Mouse (Mus musculus) hindbrain, postnatal 0 days (tissue): ENCODE measurements around the gene Rarg. TPM values are rescaled to one million over a fixed set of nuclear protein-coding genes. Genes with fewer than 3 reads are reported as not detected.

Experiments used
- ATAC-seq: fragments of 200-750 bp; cut with Nextera tagmentation; 2 replicates; pipeline ENCODE4 v1.8.0; 2017; ENCODE audit warnings: mild to moderate bottlenecking, moderate TSS enrichment, moderate library complexity
- DNase-seq: peaks from one replicate; pipeline ENCODE4 v3.0.0-alpha.2; 2015; ENCODE audit warnings: low spot score
- H3K27ac ChIP-seq: fragments of 300-500 bp; sonication (generic); 2 replicates; pipeline ENCODE4 v1.5.1; 2014; ENCODE audit warnings: mild to moderate bottlenecking
- H3K27me3 ChIP-seq: fragments of 300-500 bp; sonication (generic); 2 replicates; pipeline ENCODE4 v1.6.1; 2014; ENCODE audit warnings: low read length, mixed read lengths; ENCODE audit not compliant: insufficient read depth
- H3K36me3 ChIP-seq: fragments of 300-500 bp; sonication (generic); 2 replicates; pipeline ENCODE4 v1.6.1; 2014; ENCODE audit warnings: low read length, mixed read lengths; ENCODE audit not compliant: insufficient read depth
- H3K4me1 ChIP-seq: fragments of 300-500 bp; sonication (generic); 2 replicates; pipeline ENCODE4 v1.6.1; 2014; ENCODE audit warnings: antibody characterized with exemption, low read length, mixed read lengths; ENCODE audit not compliant: insufficient read depth
- H3K4me2 ChIP-seq: fragments of 300-500 bp; sonication (generic); 2 replicates; pipeline ENCODE4 v1.6.1; 2014; ENCODE audit warnings: low read depth, mild to moderate bottlenecking, low read length, moderate library complexity, mixed read lengths
- H3K4me3 ChIP-seq: fragments of 300-500 bp; sonication (generic); 2 replicates; pipeline ENCODE4 v1.5.1; 2014; ENCODE audit warnings: low read length
- H3K9ac ChIP-seq: fragments of 300-500 bp; sonication (generic); replicated peaks from 2 replicates; pipeline ENCODE4 v1.6.1; 2014; ENCODE audit warnings: mild to moderate bottlenecking, low read length, moderate library complexity, mixed read lengths
- H3K9me3 ChIP-seq: fragments of 300-500 bp; sonication (generic); 2 replicates; pipeline ENCODE4 v1.6.1; 2016; ENCODE audit warnings: low read length, mixed read lengths
- CTCF ChIP-seq: IDR thresholded peaks from 2 replicates; pipeline ENCODE4 v1.5.1; 2016; ENCODE audit warnings: antibody characterized with exemption, control low read depth, low read depth
- WGBS: fragments of 180-500 bp; shearing (Covaris S2); extraction: QIAGEN DNeasy Blood & Tissue Kit; methylation state at CpG from one replicate; pipeline ENCODE4 v1.1.7; 2014; 5-methylcytosine and 5-hydroxymethylcytosine counted together
- polyA plus RNA-seq: library from polyadenylated mRNA; unstranded; fragments of >200 nt; fragmentation: Nextera tagmentation; extraction: Ambion mirVana; gene quantifications from 2 replicates; pipeline ENCODE4 v1.2.1, GENCODE M21; 2015
- total RNA-seq: library from RNA; depleted of rRNA; stranded (reverse); fragments of >200 nt; gene quantifications from 2 replicates; pipeline ENCODE4 v1.2.3, GENCODE M21; 2014

The Rarg gene
- total and polyA plus RNA-seq, 2 experiments from 2014 or later, result 4.4 to 8.8 TPM

GRCm38 (mm10) chr15:102195373-102195772 is 61.9 kb downstream of the Rarg start:
- no peak for DNase-seq

GRCm38 (mm10) chr15:102194439-102194838 is 62.9 kb downstream of the Rarg start:
- Histone ChIP-seq H3K27me3 (no peaks in the 10 kb centered on the region), H3K4me2 (no peak overlapping the region), H3K9me3 (no peaks in the 10 kb centered on the region), H3K36me3 (no peaks in the 10 kb centered on the region), H3K9ac (no peak overlapping the region), H3K4me1 (no peaks in the 10 kb centered on the region), H3K4me3 (no peak overlapping the region), H3K27ac (no peak overlapping the region)
- no peak for ATAC-seq
- WGBS, result 85% methylated on average over 4 of the region's 4 CpGs
- TF ChIP-seq CTCF, result no peak
- no peak for DNase-seq

More at GRCm38 (mm10) chr15:102195373-102195772, 61.9 kb downstream of the Rarg start:
- H3K4me2 ChIP-seq, result no peak overlapping the region
- H3K27ac ChIP-seq, result no peak overlapping the region
- no peak overlapping the region for H3K9ac ChIP-seq
- H3K27me3 ChIP-seq, result no peaks in the 10 kb centered on the region
- no peaks in the 10 kb centered on the region for H3K4me1 ChIP-seq
- WGBS, result 85% methylated on average over 4 of the region's 4 CpGs
- no peaks in the 10 kb centered on the region for H3K9me3 ChIP-seq
- no peak overlapping the region for H3K4me3 ChIP-seq
- ATAC-seq, result no peak
- no peaks in the 10 kb centered on the region for H3K36me3 ChIP-seq
- no peak for TF ChIP-seq CTCF

GRCm38 (mm10) chr15:102193652-102194051 is 63.7 kb downstream of the Rarg start:
- WGBS, result 82% methylated on average over 4 of the region's 4 CpGs
- Histone ChIP-seq H3K36me3 (no peaks in the 10 kb centered on the region), H3K9me3 (no peaks in the 10 kb centered on the region), H3K27me3 (no peaks in the 10 kb centered on the region), H3K4me1 (no peaks in the 10 kb centered on the region), H3K9ac (no peak overlapping the region), H3K27ac (no peak overlapping the region), H3K4me3 (no peak overlapping the region), H3K4me2 (no peak overlapping the region)
- DNase-seq, result no peak
- ATAC-seq, result no peak
- no peak for TF ChIP-seq CTCF

DNA sequence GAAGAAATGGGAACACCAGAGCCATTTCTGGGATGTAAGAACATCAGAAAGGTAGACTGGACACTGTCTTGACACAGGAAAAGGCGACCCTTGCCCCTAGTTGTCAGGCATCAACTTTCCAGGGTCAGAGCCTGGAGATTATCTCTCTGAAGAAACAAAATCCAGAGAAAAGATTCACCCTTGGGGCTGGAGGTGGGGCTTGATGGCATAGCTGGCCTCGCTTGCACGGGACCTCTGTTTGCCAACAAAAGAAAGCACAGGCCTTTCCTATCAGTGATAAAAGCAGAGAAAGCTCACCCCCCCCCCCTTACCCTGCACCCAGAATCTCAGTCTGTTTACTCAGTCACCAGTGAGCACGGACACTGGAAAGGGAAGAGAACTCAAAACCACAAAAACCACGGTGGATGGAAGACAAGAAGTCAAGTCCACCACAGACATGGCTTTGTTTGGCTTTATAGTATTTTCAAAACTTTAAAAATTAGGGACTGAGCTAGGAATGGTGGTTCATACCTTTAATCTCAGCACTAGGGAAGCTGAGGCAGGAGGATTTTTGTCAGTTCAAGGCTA is 64.4 kb downstream of the Rarg start:
- Histone ChIP-seq H3K9ac (no peak overlapping the region), H3K27me3 (no peaks in the 10 kb centered on the region), H3K27ac (no peak overlapping the region), H3K4me3 (no peak overlapping the region), H3K4me1 (no peaks in the 10 kb centered on the region), H3K4me2 (no peak overlapping the region), H3K9me3 (no peaks in the 10 kb centered on the region), H3K36me3 (no peaks in the 10 kb centered on the region)
- DNase-seq (no peak), ATAC-seq (no peak)
- TF ChIP-seq CTCF, result no peak
- WGBS, result 70% methylated on average over 5 of the region's 5 CpGs

GRCm38 (mm10) chr15:102192271-102192812 is 65.0 kb downstream of the Rarg start:
- no peak for TF ChIP-seq CTCF
- H3K27ac ChIP-seq, result no peak overlapping the region
- H3K9me3 ChIP-seq, result no peaks in the 10 kb centered on the region
- H3K9ac ChIP-seq, result no peak overlapping the region
- no peaks in the 10 kb centered on the region for H3K27me3 ChIP-seq
- H3K4me1 ChIP-seq, result no peaks in the 10 kb centered on the region
- 75% methylated on average over 7 of the region's 7 CpGs for WGBS
- ATAC-seq (no peak), DNase-seq (no peak)
- no peak overlapping the region for H3K4me2 ChIP-seq
- H3K36me3 ChIP-seq, result no peaks in the 10 kb centered on the region
- no peak overlapping the region for H3K4me3 ChIP-seq

DNA sequence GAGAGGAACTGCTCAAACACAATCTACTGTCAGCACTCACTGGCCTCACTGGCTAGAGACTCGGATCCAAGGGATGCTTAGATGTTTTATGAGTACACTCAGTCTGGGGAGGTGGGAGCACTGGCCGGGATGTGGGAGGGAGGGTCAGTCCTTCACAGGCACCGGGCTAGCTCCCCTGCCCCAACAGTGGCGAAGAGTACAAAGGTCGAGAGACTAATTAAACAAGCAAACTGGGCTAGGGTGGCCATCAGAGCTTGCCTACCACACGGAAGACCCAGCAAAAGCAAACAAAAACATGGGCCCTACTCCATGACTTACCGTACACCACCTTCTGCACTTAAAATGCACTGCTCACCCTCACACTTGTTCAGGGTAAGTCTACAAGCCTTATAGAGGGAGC is 65.6 kb downstream of the Rarg start:
- H3K36me3 ChIP-seq, result 0 out of 2 replicates have a peak, but pooled peaks cover under 1% of the 10 kb centered on the region
- H3K9ac ChIP-seq, result no peak overlapping the region
- H3K4me1 ChIP-seq, result no peaks in the 10 kb centered on the region
- H3K9me3 ChIP-seq, result no peaks in the 10 kb centered on the region
- no peaks in the 10 kb centered on the region for H3K27me3 ChIP-seq
- H3K4me2 ChIP-seq, result no peak overlapping the region
- DNase-seq (no peak), ATAC-seq (no peak)
- no peak for TF ChIP-seq CTCF
- H3K27ac ChIP-seq, result no peak overlapping the region
- H3K4me3 ChIP-seq, result no peak overlapping the region
- WGBS, result 78% methylated on average over 7 of the region's 7 CpGs

DNA sequence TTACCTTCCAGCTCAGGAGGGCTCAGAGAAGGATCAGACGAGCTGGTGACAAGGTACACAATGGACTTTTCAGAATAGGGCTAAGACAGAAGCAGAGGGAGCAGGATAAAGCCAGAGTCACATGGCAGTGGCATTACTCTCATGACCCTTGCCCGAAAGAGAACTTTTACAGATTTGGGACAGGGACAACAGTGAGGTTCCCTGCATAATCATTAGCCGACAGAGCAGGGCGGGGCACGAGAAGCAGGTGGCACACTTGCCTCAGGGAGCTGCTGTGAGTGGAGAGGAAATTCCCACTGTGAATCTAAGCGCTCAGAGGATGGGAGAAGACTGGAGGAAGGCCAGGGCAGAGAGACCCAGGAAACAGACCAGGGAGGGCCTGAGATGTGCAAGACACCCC is 68.4 kb downstream of the Rarg start:
- peaks cover 9% of the 10 kb centered on the region; the same call in 1 of the 2 replicates for H3K36me3 ChIP-seq
- no peaks in the 10 kb centered on the region for H3K27me3 ChIP-seq
- H3K4me2 ChIP-seq, result no peak overlapping the region
- no peak for DNase-seq
- H3K27ac ChIP-seq, result no peak overlapping the region
- 60% methylated on average over 6 of the region's 6 CpGs for WGBS
- no peak for TF ChIP-seq CTCF
- no peaks in the 10 kb centered on the region for H3K9me3 ChIP-seq
- H3K4me3 ChIP-seq, result no peak overlapping the region
- H3K4me1 ChIP-seq, result no peaks in the 10 kb centered on the region
- ATAC-seq, result no peak
- no peak overlapping the region for H3K9ac ChIP-seq
